ENCODE assay signal across 10 mouse cellular contexts in the genomic region with DNA sequence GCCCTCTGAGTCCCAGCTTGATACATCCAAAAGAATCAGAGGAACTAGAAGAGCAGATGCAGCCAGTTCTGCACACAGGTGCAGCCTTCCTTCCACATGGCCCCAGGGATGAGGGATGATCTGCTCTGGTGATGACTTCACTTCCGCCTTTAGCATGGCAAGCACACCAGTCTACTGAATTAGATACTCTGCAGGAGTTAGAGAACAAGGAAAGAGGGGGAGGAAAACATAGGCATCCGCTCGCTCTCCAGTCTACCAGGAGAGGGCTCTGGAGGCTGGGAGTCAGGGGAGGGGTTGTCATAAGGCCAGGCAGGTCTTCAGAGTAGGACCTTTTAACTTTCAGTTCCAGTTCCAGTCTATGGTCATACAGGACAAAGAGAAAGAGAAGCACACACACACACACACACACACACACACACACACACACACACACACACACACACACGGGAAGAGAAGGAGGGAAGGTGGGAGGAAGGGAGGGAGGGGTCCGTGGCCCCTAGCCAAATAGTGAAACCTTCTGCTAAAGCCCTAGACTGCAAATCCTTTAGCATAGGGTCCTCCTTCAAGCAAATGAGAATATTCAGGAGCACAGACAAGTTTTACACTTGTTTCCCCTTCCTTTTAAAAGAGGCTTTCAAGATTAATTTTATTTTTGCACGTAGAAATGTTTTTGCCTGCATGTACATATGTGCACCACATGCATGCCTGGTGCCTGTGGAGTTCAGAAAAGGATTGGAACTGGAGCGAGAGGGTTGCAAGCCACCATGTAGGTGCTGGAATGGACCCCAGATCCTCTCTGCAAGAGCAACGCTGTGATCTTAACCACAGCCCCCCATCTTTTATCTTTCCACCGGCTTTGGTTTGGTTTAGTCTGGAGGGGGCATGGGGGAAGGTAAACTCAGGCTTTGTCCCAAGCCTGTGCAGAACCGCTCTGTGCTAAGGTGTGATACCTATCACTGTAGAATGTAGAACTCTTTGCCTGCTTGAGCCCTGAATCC. TPM values are rescaled to one million over a fixed set of nuclear protein-coding genes. Genes with fewer than 3 reads are reported as not detected.
DNase-seq lines count a peak whose midpoint lies in the region; ATAC-seq lines count a peak whose summit lies in the region.
"Had no signal": no experiment of that assay in that cellular context is flagged by ENCODE, and none has a peak within 500 bp of the region (broad histone marks: within the 10 kb centered on the region; RNA-seq: fewer than 3 reads in every experiment).

No protein-coding gene starts in this region.

- no peak overlapping the region for H3K9ac ChIP-seq in lung, embryonic 16.5 days (ENCODE audit: low read length)

- H3K9me3 ChIP-seq in lung, embryonic 16.5 days (ENCODE audit: control insufficient read depth, low read length) = no peaks in the 10 kb centered on the region

- DNase-seq in adrenal gland, postnatal 14 days = peak; percentile 59
- no peak for DNase-seq in adrenal gland, adult 18-20 months (ENCODE audit: low spot score in 2 of 2)
- peak; percentile 17 for DNase-seq in layer of hippocampus, adult 9-11 months
- DNase-seq in layer of hippocampus, postnatal 36 days = no peak
- peak; percentile 87 for DNase-seq in cerebellum, postnatal 10 days
- DNase-seq in Muller cell, postnatal 12 days (ENCODE audit: inconsistent ontology term) = no peak
- DNase-seq: spleen, adult 18-20 months had no signal

- H3K4me1 ChIP-seq in lung, embryonic 16.5 days (replicated peaks; ENCODE audit: control insufficient read depth, insufficient read depth, low read length) = peaks cover 7% of the 10 kb centered on the region

- H3K36me3 ChIP-seq in lung, embryonic 16.5 days (ENCODE audit: control insufficient read depth, insufficient read depth, low read length) = no peaks in the 10 kb centered on the region

- ATAC-seq in lung, embryonic 16.5 days (ENCODE audit: low read depth) = peak; percentile 34; the same call in 1 of the 2 replicates
- no peak for ATAC-seq in megakaryocyte, adult 5-6 weeks (ENCODE audit: poor library complexity, severe bottlenecking)

- peak overlapping the region; percentile 51 for H3K4me2 ChIP-seq in lung, embryonic 16.5 days (ENCODE audit: low read depth, low read length)

- H3K27ac ChIP-seq in lung, embryonic 16.5 days (ENCODE audit: low read length) = peak overlapping the region; percentile 36; the same call in 1 of the 2 replicates

- 56% methylated on average over 10 of the region's 10 CpGs for WGBS in lung, embryonic 16.5 days

- H3K4me3 ChIP-seq in lung, embryonic 16.5 days (ENCODE audit: low read length) = peak overlapping the region; percentile 37
- H3K4me3 ChIP-seq: erythroblast, embryonic 14.5 days had no signal

- no peaks in the 10 kb centered on the region for H3K27me3 ChIP-seq in lung, embryonic 16.5 days (ENCODE audit: control insufficient read depth, insufficient read depth, low read depth, low read length)

RNA-seq across cellular contexts. Expression of a gene that starts 1.6 kb away (rescaled TPM):
- 9.0 and 9.4 TPM in 2 replicates for total RNA-seq in adrenal gland, postnatal 14 days (2021)
- total RNA-seq in adrenal gland, adult 18-20 months (2021) = 10 to 100 TPM in 1 of 2 experiments, 1 to 10 TPM in 1; 9.7 to 14.0 TPM
- under 1 TPM; 0.30 to 0.48 TPM for total RNA-seq in layer of hippocampus, postnatal 36 days (2021)
- polyA plus RNA-seq in lung, embryonic 16.5 days (2015; fragmentation: Nextera tagmentation; extraction: Ambion mirVana) = 3.4 and 3.5 TPM in 2 replicates
- 0.27 TPM in 1 of 2 replicates, not detected in the other for total RNA-seq in megakaryocyte, adult 5-6 weeks (2015)
- total RNA-seq in megakaryocyte, adult 5-6 weeks (2017) = not detected in 2 replicates
- polyA plus RNA-seq: erythroblast, embryonic 14.5 days had no signal

RNA-seq across cellular contexts. Expression of a gene that starts 41.7 kb away (rescaled TPM):
- total RNA-seq in adrenal gland, postnatal 14 days (2021) = 239 and 245 TPM in 2 replicates
- 100 to 1,000 TPM; 260 to 272 TPM for total RNA-seq in adrenal gland, adult 18-20 months (2021)
- 100 to 1,000 TPM in 1 of 2 experiments, 10 to 100 TPM in 1; 100.0 to 111 TPM for total RNA-seq in layer of hippocampus, postnatal 36 days (2021)
- polyA plus RNA-seq in lung, embryonic 16.5 days (2015; fragmentation: Nextera tagmentation; extraction: Ambion mirVana) = 444 and 474 TPM in 2 replicates
- 434 and 449 TPM in 2 replicates for total RNA-seq in megakaryocyte, adult 5-6 weeks (2015)
- 184 and 195 TPM in 2 replicates for total RNA-seq in megakaryocyte, adult 5-6 weeks (2017)

Comparison
In these comparisons a context has a peak if more than half of its experiments do, and no peak if none do; other contexts are left out.
1. DNase-seq: peak in adrenal gland, postnatal 14 days (single experiment), layer of hippocampus, adult 9-11 months (single experiment) and cerebellum, postnatal 10 days (2 of 2); none in adrenal gland, adult 18-20 months (0 of 2), layer of hippocampus, postnatal 36 days (0 of 2) and Muller cell, postnatal 12 days (single experiment).